Mouse (Mus musculus) spleen, postnatal 4 days (tissue): Measurements from ENCODE around the gene Nsmce1.

Experiments
- DNase-seq, 2 experiments: peaks; one replicate each; pipeline ENCODE4 v3.0.0; 2022; ENCODE audit warnings: low spot score in 2 of 2

Gene Nsmce1

DNA sequence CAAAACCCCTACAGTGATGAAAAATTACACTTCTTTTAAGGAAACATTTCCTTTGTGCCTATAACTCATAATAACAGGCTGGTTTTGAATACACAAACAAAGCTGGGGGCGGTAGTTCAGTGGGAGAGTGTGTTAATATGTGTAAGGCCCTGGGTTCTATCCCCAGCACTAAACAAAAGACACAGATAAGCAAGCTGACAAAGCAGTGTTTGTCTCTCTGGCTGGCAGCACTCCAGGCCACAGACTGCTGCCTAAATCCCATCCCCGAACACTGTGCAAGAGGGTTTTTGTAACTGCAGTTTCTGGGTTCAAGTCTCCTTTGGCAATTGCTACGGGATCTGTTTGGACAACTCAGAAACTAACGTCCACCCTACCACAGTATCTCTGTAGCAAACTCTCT, 49.1 kb downstream of the Nsmce1 start:
- no peak for DNase-seq

- no peak for DNase-seq
Observed at GRCm38 (mm10) chr7:125434666-125435290, 56.6 kb downstream of the Nsmce1 start.

GRCm38 (mm10) chr7:125433874-125434273, 57.5 kb downstream of the Nsmce1 start:
- DNase-seq = no peak

- no peak for DNase-seq
Observed at GRCm38 (mm10) chr7:125430170-125430842, 61.1 kb downstream of the Nsmce1 start.

GRCm38 (mm10) chr7:125428816-125429500, 62.4 kb downstream of the Nsmce1 start:
- DNase-seq = peak in 1 of 2 experiments; percentile 42

- DNase-seq = no peak
Observed at GRCm38 (mm10) chr7:125428381-125428780, 63.0 kb downstream of the Nsmce1 start.

DNA sequence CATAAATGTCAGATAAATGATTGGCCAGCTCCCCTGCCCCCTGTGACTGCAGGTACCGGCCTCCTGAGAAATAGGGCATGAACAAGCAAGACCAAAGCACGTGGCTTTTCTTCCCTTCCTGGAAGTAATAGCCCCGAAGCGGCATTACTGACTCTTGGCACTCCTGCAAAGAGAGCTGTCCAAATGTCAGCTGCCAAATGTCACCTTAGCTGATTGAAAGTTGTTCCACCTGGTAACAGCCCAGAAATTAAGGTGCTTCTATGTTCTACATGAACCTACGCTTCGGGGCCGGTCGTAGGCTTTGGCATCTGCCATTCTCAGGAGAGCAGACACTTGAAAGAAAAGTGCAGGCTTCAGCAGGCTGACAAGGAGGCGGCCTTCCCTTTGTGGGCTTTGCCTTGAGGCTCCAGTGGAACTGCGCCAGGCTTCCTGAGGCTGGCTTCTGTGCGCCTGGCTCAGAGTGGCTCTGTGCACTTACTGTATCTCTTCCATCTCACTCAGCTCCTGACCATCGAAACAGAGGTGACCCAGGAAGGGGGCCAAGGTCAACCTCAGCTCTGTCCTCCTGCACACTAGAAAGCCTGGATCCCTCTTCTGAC, 63.8 kb downstream of the Nsmce1 start:
- no peak for DNase-seq

GRCm38 (mm10) chr7:125423056-125423455, 68.3 kb downstream of the Nsmce1 start:
- DNase-seq = no peak

- no peak for DNase-seq
Observed at GRCm38 (mm10) chr7:125421911-125422310, 69.5 kb downstream of the Nsmce1 start.

- peak; percentile 73 to 91 for DNase-seq
Observed at GRCm38 (mm10) chr7:125420190-125420589, 71.2 kb downstream of the Nsmce1 start.

- no peak for DNase-seq
Observed at GRCm38 (mm10) chr7:125418413-125418812, 73.0 kb downstream of the Nsmce1 start.
